Mouse (Mus musculus) ES-CJ7 (cell line): ENCODE results near the gene Rbsn.

Source experiments
- DNase-seq: peaks from one replicate; pipeline ENCODE4 v3.0.0; 2011; ENCODE audit warnings: low read depth, low spot score

The Rbsn gene

DNA sequence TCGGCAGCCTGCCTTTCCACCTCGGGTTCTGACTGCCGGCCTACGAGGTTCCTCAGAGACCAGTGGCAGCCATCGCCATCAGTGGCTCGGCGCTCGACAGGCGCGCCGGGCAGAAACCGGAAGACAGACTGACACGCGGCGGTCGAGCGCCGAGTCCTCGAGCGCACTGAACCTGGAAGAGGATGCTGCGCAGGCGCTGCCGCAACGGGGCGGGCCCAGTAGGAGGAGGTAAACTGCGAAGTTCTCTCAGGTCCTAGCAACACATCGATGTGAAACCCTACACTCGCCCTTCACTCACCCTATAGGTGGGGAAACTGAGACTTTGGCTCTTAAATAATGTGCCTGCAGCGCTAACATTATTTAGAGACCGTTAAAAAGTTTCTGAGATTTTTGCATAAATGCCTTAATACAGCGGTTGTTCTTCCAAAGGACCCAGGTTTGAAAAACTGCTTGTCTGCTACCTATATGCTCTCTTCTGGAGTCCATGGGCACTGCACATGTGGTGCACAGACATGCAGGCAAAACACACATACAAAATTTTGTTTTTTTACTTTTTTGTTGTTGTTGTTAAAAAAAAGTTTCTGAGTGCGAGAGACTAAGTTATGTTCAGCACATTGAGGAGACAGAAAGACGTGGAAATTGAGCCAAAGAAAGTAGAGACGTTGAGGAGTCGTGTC, at the start of gene Rbsn:
Rbsn (minus strand) TSS at position 153 of the 677 bp plus-strand sequence.
- peak; percentile 97 for DNase-seq

GRCm38 (mm10) chr6:92261162-92261843, 46.6 kb upstream of the Rbsn start:
- no peak for DNase-seq

- peak; percentile 56 for DNase-seq
Measured at GRCm38 (mm10) chr6:92255346-92255745, 40.6 kb upstream of the Rbsn start.

DNA sequence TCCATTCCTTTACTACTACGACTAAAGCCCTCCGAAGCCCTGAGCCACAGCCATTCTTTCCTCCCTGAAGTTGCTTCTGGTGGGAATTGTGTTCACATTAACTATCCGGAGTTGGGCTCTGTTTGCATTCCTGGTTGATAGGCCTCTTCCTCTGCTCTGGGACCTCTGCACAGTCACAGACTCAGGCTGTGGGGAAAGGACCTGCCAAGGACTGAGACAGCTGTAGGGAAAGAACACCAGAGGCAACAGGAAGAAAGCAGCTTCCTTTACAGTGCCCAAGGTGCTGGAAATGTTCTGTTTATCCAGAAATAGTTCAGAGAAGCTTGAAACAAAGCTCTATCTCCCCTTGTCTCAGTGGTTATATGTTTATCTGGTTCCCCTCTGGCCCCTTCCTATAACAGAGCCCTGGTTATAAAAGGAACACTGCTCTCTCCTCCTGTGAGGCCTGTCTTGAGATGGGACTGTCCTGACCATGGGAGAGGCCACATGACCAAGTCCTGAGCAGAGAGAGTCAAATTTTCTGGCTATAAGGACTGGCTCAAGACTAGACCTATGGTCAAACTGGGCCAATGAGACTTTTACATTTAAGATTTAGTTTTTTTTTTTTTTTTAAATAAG, 38.6 kb upstream of the Rbsn start:
- no peak for DNase-seq

- DNase-seq, result peak; percentile 94
Measured at GRCm38 (mm10) chr6:92247215-92247919, 32.6 kb upstream of the Rbsn start.

DNA sequence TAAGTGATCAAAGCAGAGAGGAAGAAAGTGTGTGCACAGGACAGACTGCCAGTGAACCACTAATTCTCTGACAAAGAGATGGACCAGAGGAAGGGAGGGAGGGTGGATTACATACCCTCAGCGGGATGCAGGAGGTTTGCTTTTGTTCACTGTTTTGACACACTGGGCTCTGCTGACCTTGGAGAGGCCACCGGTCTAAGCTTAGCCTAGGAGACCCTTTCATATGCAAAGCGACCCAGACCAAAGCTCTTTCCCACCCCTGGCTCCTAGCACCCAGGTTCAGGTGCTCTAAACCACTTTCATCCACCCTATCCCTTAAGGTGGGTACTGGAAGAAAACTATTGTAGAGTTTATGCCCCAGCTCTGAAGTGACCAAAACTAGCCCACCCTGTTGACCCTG, 31.6 kb upstream of the Rbsn start:
- DNase-seq, result peak; percentile 97

- DNase-seq, result peak; percentile 74
Measured at GRCm38 (mm10) chr6:92244591-92244990, 29.9 kb upstream of the Rbsn start, which contains the start of gene Trh. TSS of gene Trh (minus strand) at chr6:92244650.

DNA sequence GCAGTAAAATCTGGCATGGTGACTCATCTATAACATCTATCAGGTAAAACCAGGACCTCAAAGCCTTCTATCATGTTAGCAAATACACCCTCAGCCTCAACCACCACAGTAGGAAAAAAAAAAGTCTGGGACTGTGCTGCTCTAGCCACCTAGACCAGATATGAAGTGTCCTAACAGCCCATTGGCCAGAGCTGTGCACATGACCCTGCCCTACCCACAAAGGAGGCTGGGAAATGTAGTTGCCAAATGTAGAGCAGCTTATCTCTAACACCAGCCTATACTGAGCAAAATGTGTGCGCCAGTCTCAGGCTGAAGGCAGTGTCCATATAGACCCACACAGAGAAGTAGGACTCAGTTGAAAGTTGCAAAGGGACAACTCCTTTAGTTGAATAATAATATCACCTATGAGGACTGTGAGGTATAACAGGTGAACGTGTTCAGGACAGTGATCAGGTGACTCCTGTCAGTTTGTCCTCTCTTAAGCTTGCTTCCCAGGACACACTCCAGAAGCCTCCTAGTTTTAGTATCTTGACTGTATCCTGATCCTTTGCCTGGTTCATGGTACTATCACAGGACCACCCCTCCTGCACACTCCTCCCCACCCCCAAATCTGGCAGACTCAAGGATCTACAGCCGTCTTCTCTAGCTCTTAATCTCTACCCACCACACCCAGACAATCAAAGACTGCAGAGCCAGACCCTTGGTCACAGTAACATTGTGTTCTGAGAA, 26.6 kb upstream of the Rbsn start:
- peak; percentile 69 for DNase-seq

DNA sequence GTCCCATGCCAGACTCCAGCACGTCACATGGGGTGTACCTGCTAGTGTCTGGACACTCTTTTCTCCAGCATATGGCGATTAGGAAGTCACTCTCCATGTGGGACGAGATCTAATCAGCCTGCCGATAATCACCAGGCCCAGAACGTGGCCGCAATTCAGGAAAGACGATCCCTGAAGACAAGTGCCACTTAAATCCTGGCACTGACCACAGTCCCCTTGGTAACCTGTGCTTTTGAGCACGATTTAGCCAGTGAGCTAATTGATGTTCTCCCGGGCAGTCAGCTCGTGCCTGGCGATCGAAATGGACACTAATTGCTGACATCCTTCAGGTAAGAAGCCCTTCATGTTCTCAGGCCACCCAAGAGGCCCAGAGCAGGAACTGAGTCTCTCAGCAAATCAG, 20.3 kb upstream of the Rbsn start:
- DNase-seq, result no peak

DNA sequence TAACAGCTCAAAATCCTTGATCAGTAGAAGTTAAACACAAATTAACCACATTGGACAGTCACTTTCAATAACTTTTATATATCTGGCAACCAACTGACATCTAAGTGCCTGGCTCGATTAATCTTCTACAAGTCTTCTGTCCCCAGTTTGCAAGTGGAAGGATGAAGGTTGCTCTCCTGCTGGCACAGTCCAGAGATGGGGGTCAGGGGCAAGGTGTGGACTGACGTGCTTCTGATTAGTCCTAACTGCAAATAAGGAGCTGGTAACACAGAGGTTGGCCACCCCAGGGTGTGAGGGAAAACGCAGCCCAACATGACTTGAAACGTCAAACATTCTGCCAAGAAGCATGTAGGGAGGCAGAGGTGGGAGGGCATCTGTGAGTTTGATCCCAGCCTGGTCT, 17.0 kb upstream of the Rbsn start:
- no peak for DNase-seq

- no peak for DNase-seq
Measured at GRCm38 (mm10) chr6:92231356-92231755, 16.6 kb upstream of the Rbsn start.

DNA sequence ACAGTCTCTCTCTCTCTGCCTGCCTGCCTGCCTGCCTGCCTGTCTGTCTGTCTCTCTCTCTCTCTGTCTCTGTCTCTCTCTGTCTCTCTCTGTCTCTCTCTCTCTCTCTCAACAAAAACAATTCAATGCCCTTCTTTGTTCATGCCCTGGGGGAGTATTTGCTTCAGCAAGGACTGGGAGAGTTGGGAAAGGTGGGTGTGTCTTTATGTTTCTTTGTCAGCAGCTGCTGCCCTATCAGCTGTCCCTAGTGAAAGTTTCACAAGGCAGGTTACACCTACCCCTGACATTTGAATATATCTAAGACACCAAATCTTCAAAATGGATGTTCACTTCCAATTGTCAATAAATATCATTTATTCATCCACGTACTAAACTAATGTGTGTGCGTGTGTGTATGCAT, 14.9 kb upstream of the Rbsn start:
- DNase-seq, result peak; percentile 60

DNA sequence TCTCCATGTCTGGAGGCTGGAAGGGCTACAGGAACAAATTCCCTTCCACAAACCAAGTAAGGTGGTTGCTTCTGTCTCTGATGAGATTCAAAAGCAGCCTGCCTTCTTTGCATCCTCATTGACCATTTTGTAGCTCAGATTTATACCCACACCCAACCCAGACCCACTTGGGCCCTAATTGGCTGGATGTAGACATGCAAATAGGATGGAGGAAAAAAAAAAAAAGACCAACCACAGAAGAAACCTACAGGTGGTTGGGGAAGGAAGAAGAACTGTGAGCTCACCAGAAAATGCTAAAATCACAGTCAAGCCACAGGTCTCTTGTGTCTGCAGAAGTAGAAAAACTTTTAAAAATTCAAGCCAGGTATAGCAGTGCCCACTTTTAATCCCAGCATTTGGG, 14.4 kb upstream of the Rbsn start:
- no peak for DNase-seq

GRCm38 (mm10) chr6:92224981-92225380, 10.3 kb upstream of the Rbsn start:
- no peak for DNase-seq

GRCm38 (mm10) chr6:92222021-92222420, 7.3 kb upstream of the Rbsn start:
- no peak for DNase-seq

DNA sequence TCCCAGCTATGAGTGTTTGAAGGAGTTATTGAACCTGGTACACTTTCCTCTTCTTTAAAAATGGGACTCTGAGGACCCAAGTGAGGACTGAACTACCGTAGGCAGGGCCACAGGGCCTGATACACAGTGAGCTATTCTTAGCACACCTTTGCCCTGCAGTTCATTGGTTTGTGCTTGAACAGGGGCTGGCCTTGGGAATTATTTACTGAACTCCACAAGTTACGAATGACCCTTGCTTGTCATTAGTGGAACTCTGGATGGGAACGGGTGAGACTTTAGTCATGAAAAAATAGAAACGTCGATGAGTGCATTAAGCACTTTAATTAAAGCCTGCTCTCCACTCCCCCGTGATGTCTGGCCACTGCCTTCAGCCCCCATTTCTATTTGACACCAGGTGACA, 6.9 kb upstream of the Rbsn start:
- DNase-seq, result no peak

- DNase-seq, result peak; percentile 83
Measured at GRCm38 (mm10) chr6:92219445-92219844, 4.7 kb upstream of the Rbsn start.

- peak; percentile 48 for DNase-seq
Measured at GRCm38 (mm10) chr6:92214055-92214772, 511 bp downstream of the Rbsn start.

DNA sequence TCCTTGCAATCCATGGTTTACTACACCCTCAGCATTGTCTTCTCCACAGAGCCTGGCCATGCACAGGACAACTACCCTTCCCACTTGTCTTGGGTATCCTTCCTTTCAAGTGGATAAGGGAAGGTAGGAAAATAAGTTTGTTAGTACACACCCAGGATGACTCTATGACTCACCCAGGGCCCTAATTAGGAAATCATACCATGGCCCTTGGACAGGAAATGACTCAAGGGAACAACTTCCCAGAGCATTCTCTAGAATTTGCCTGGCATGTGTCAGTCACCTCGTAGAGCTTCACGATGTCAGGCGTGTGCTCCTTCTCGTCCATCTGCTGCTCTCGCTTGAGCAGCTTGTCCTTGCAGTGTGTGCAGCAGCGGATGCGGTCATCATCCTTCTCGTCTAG, 15.3 kb downstream of the Rbsn start:
- no peak for DNase-seq

DNA sequence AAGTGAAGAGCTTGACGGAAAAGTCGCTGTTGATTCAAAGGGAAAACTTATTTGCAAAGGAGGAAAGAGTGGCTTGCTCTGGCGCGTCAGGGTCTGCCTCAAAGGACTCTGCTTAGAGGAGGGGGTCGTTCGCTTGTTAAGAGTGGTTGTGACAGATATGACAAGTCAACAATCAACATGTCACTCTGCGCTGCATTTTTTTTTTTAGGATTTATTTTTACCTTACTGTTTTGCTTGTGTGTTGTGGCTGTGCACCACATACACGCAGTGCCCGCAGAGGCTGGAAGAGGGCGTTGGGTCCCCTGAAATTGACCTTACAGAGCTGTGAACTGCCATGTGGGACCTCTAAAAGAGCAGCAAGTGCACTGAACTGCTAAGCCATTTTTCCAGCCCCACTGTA, 30.5 kb downstream of the Rbsn start:
- DNase-seq, result peak; percentile 19

- DNase-seq, result peak; percentile 65
Measured at GRCm38 (mm10) chr6:92183621-92184131, 31.0 kb downstream of the Rbsn start, which contains the start of gene Mrps25. TSS of gene Mrps25 (minus strand) at chr6:92184033.
